8 mouse cellular contexts compared by ENCODE assay signal in genomic region chr13:80885103-80885833, GRCm38 (mm10). TPM values are rescaled to one million over a fixed set of nuclear protein-coding genes. Genes with fewer than 3 reads are reported as not detected.
DNase-seq lines count a peak whose midpoint lies in the region; ATAC-seq and TF ChIP-seq lines count a peak whose summit lies in the region.

No protein-coding gene starts in this region.

- ATAC-seq in cerebellum, adult (ENCODE audit: insufficient number of reproducible peaks, low FRiP score, low TSS enrichment) = peak; percentile 79
- peak; percentile 90 for ATAC-seq in forebrain, embryonic 13.5 days
- peak; percentile 83 for ATAC-seq in liver, embryonic 16.5 days (ENCODE audit: low read depth)
- peak; percentile 90 for ATAC-seq in neural tube, embryonic 12.5 days (ENCODE audit: low FRiP score, low read depth)
- ATAC-seq in stomach, postnatal 0 days (ENCODE audit: low FRiP score, low TSS enrichment) = peak; percentile 92

- no peaks in the 10 kb centered on the region for H3K27me3 ChIP-seq in ES-Bruce4 (ENCODE audit: control insufficient read depth, insufficient read depth, low read length, poor library complexity, severe bottlenecking)
- no peaks in the 10 kb centered on the region for H3K27me3 ChIP-seq in forebrain, embryonic 13.5 days
- H3K27me3 ChIP-seq in liver, embryonic 16.5 days (ENCODE audit: control insufficient read depth, insufficient read depth, low read depth, low read length) = no peaks in the 10 kb centered on the region
- H3K27me3 ChIP-seq in neural tube, embryonic 12.5 days (replicated peaks) = no peaks in the 10 kb centered on the region
- no peaks in the 10 kb centered on the region for H3K27me3 ChIP-seq in stomach, postnatal 0 days (ENCODE audit: control insufficient read depth, insufficient read depth, low read length)

- peak overlapping the region; percentile 83 for H3K9ac ChIP-seq in ES-Bruce4 (ENCODE audit: low read depth, poor library complexity, severe bottlenecking)
- H3K9ac ChIP-seq in forebrain, embryonic 13.5 days = peak overlapping the region; percentile 100
- H3K9ac ChIP-seq in liver, embryonic 16.5 days (ENCODE audit: low read depth, low read length) = peak overlapping the region; percentile 100
- H3K9ac ChIP-seq in neural tube, embryonic 12.5 days = peak overlapping the region; percentile 98
- peak overlapping the region; percentile 98 for H3K9ac ChIP-seq in stomach, postnatal 0 days (ENCODE audit: low read length)

- peak overlapping the region; percentile 77 for H3K4me3 ChIP-seq in ES-Bruce4 (ENCODE audit: low read depth, low read length)
- H3K4me3 ChIP-seq in forebrain, embryonic 13.5 days = peak overlapping the region; percentile 89
- H3K4me3 ChIP-seq in liver, embryonic 16.5 days (ENCODE audit: low read depth, low read length) = peak overlapping the region; percentile 95
- H3K4me3 ChIP-seq in neural tube, embryonic 12.5 days = peak overlapping the region; percentile 68
- peak overlapping the region; percentile 84 for H3K4me3 ChIP-seq in stomach, postnatal 0 days (ENCODE audit: low read depth, low read length)

- no peak for TF ChIP-seq CTCF in ES-Bruce4 (IDR thresholded peaks at IDR 0.05; ENCODE audit: low read depth, low read length)
- TF ChIP-seq CTCF in stomach, postnatal 0 days (IDR thresholded peaks at IDR 0.05; ENCODE audit: low read depth) = peak; percentile 6; the same call in 1 of the 2 replicates

- no peaks in the 10 kb centered on the region for H3K4me1 ChIP-seq in ES-Bruce4 (ENCODE audit: control insufficient read depth, insufficient read depth, low read length)
- H3K4me1 ChIP-seq in forebrain, embryonic 13.5 days = peaks cover 19% of the 10 kb centered on the region
- peaks cover 5% of the 10 kb centered on the region for H3K4me1 ChIP-seq in liver, embryonic 16.5 days (ENCODE audit: control insufficient read depth, low read depth, low read length)
- 0 out of 2 replicates have a peak, but pooled peaks cover 3% of the 10 kb centered on the region for H3K4me1 ChIP-seq in neural tube, embryonic 12.5 days
- no peaks in the 10 kb centered on the region for H3K4me1 ChIP-seq in stomach, postnatal 0 days (replicated peaks; ENCODE audit: control insufficient read depth, insufficient read depth)

- WGBS in forebrain, embryonic 13.5 days = under 1% methylated on average over 47 of the region's 47 CpGs
- WGBS in liver, embryonic 16.5 days (ENCODE audit: insufficient replicate concordance) = under 1% methylated on average over 47 of the region's 47 CpGs
- WGBS in neural tube, embryonic 12.5 days = under 1% methylated on average over 47 of the region's 47 CpGs
- under 1% methylated on average over 36 of the region's 47 CpGs for WGBS in stomach, postnatal 0 days

- DNase-seq in heart, postnatal 10 days = peak; percentile 95 to 96
- peak; percentile 94 to 97 for DNase-seq in kidney, postnatal 4 days
- DNase-seq in stomach, postnatal 0 days (ENCODE audit: low spot score) = peak; percentile 98

- H3K27ac ChIP-seq in ES-Bruce4 (ENCODE audit: insufficient read depth, low read length) = peak overlapping the region; percentile 97
- H3K27ac ChIP-seq in forebrain, embryonic 13.5 days = peak overlapping the region; percentile 100
- H3K27ac ChIP-seq in liver, embryonic 16.5 days (ENCODE audit: low read length) = peak overlapping the region; percentile 100
- H3K27ac ChIP-seq in neural tube, embryonic 12.5 days = peak overlapping the region; percentile 100
- peak overlapping the region; percentile 100 for H3K27ac ChIP-seq in stomach, postnatal 0 days (replicated peaks)

- no peaks in the 10 kb centered on the region for H3K9me3 ChIP-seq in ES-Bruce4 (replicated peaks; ENCODE audit: control insufficient read depth, insufficient read depth, low read length, poor library complexity, severe bottlenecking)
- H3K9me3 ChIP-seq in forebrain, embryonic 13.5 days (replicated peaks) = no peaks in the 10 kb centered on the region
- no peaks in the 10 kb centered on the region for H3K9me3 ChIP-seq in liver, embryonic 16.5 days (replicated peaks; ENCODE audit: control insufficient read depth, low read length)
- no peaks in the 10 kb centered on the region for H3K9me3 ChIP-seq in neural tube, embryonic 12.5 days
- H3K9me3 ChIP-seq in stomach, postnatal 0 days (ENCODE audit: control insufficient read depth, low read length) = no peaks in the 10 kb centered on the region

- peak overlapping the region; percentile 60 for H3K4me2 ChIP-seq in forebrain, embryonic 13.5 days
- peak overlapping the region; percentile 75 for H3K4me2 ChIP-seq in liver, embryonic 16.5 days (ENCODE audit: low read depth, low read length)
- H3K4me2 ChIP-seq in neural tube, embryonic 12.5 days (replicated peaks) = peak overlapping the region; percentile 59
- peak overlapping the region; percentile 52 for H3K4me2 ChIP-seq in stomach, postnatal 0 days (replicated peaks; ENCODE audit: low read depth)

- peaks cover 18% of the 10 kb centered on the region for H3K36me3 ChIP-seq in ES-Bruce4 (ENCODE audit: control insufficient read depth, insufficient read depth, low read length, poor library complexity, severe bottlenecking)
- peaks cover 17% of the 10 kb centered on the region for H3K36me3 ChIP-seq in forebrain, embryonic 13.5 days (ENCODE audit: poor library complexity, severe bottlenecking)
- H3K36me3 ChIP-seq in liver, embryonic 16.5 days (ENCODE audit: control insufficient read depth, insufficient read depth) = peaks cover 15% of the 10 kb centered on the region
- H3K36me3 ChIP-seq in neural tube, embryonic 12.5 days = peaks cover 11% of the 10 kb centered on the region
- peaks cover 6% of the 10 kb centered on the region; the same call in 1 of the 2 replicates for H3K36me3 ChIP-seq in stomach, postnatal 0 days (ENCODE audit: control insufficient read depth, insufficient read depth, low read length)

- TF ChIP-seq POLR2A in ES-Bruce4 (IDR thresholded peaks at IDR 0.05; ENCODE audit: insufficient read depth, low read length) = peak; percentile 75

- intact Hi-C loops in heart, postnatal 10 days (cut with DNase I) = loop anchor here (5.0 kb wide), 1 partner anchor 897 kb away; the partner anchor contains the start of gene Cetn3

- peak; percentile 71 for TF ChIP-seq EP300 in ES-Bruce4 (IDR thresholded peaks at IDR 0.05; ENCODE audit: insufficient read depth, low read depth, low read length)
- peak; percentile 93 for TF ChIP-seq EP300 in stomach, postnatal 0 days (optimal IDR thresholded peaks at IDR 0.05)

RNA-seq across cellular contexts. Expression of gene Arrdc3, which starts 2.1 kb away (rescaled TPM):
- 27.5 and 29.5 TPM in 2 replicates for polyA plus RNA-seq in ES-Bruce4 (2011; ENCODE audit: insufficient read depth, insufficient read length, low read depth, missing spikeins)
- 55.7 and 58.3 TPM in 2 replicates for polyA plus RNA-seq in forebrain, embryonic 13.5 days (2015; fragmentation: Nextera tagmentation; extraction: Ambion mirVana)
- 10 to 100 TPM; 44.7 to 51.3 TPM for total RNA-seq in heart, postnatal 10 days (2021)
- 17.4 and 19.2 TPM in 2 replicates for polyA plus RNA-seq in liver, embryonic 16.5 days (2015; fragmentation: Nextera tagmentation; extraction: Ambion mirVana)
- polyA plus RNA-seq in neural tube, embryonic 12.5 days (2016; fragmentation: Nextera tagmentation; extraction: Ambion mirVana) = 55.0 and 59.4 TPM in 2 replicates
- 22.1 and 23.4 TPM in 2 replicates for polyA plus RNA-seq in stomach, postnatal 0 days (2015; fragmentation: Nextera tagmentation; extraction: Ambion mirVana)

Comparison
In these comparisons a context has a peak if more than half of its experiments do, and no peak if none do; other contexts are left out.
1. Peak in every context shown above with its lines: DNase-seq, ATAC-seq, H3K4me3 ChIP-seq and H3K27ac ChIP-seq.